Mouse (Mus musculus): Measurements from ENCODE around the gene Rdh1. TPM values are rescaled to one million over a fixed set of nuclear protein-coding genes. Genes with fewer than 3 reads are reported as not detected.
"Not testable (repeated sequence)": the region's sequence is repeated elsewhere in the genome, so short reads cannot be mapped to it uniquely, and the experiment has no call there.

Gene Rdh1
- polyA plus RNA-seq, 1 experiment from 2014 or later: 0.22 TPM

DNA sequence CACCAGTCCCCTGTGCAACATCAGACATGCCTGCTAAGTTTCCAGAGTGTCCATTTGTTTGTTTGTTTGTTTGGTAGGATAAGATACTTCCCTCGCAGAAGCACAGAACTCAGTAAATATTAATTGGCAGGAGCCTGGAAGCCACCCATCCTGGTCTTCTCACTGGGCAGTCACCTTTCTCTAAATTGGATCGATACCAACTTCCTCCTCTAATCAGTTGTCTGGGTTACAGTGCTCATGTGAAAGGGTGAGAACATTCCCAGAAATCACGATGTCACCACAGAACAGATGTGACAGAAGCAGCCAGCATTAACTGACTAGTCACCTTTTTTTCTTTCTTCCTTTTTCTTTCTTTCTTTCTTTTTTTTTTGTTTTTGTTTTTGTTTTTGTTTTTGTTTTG, 4.3 kb upstream of the Rdh1 start:
- Histone ChIP-seq H3K4me1 (replicated peaks; ENCODE audit: control insufficient read depth, insufficient read depth, low read length) (peaks cover 14% of the 10 kb centered on the region), H3K9me3 (ENCODE audit: control insufficient read depth, low read length) (no peaks in the 10 kb centered on the region), H3K36me3 (ENCODE audit: control insufficient read depth, insufficient read depth, low read length) (no peaks in the 10 kb centered on the region), H3K4me2 (no peak overlapping the region), H3K27ac (ENCODE audit: low read depth, low read length) (no peak overlapping the region), H3K27me3 (replicated peaks; ENCODE audit: control insufficient read depth, insufficient read depth, low read length) (no peaks in the 10 kb centered on the region), H3K4me3 (ENCODE audit: low read depth, low read length) (no peak overlapping the region), H3K9ac (ENCODE audit: low read depth, low read length) (no peak overlapping the region)
- WGBS: 41% methylated on average over 3 of the region's 3 CpGs
- DNase-seq (ENCODE audit: low spot score): no peak
- no peak for ATAC-seq (replicated peaks; ENCODE audit: low FRiP score)

DNA sequence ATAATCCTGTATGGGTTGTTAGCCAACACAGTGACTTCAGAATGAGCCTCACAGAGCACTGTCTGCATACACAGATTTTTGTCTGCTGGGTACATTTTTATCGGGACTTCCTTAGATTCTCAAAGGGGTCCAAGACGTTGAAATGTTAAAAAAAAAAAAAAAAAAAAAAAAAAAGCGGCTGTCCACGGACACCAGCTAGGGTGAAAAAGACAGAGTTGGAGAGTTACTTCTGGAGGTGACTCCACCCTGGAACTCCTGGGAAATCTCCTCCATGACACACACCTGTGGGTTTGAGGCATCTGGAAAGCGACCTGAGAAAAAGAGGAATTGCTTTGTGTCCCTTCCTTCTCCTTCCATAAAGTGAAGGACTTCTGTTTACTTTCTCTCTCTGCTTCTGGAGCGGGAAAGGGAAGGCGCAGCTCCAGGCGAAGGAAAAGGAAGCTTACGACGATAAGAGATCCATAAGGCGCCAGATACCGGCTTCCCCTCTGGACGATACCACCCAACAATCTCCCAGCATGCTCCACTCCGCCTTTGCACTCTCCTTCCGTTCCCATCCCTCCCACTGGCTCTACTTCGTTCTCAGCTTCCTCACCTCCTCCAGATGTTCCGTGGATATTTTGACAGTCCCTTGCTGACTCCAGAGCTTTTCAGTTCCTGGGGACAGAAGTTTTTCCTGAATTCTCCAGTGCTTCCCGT, 3.6 kb upstream of the Rdh1 start:
- Histone ChIP-seq H3K36me3 (ENCODE audit: control insufficient read depth, insufficient read depth, low read length) (no peaks in the 10 kb centered on the region), H3K4me3 (ENCODE audit: low read depth, low read length) (peak overlapping the region; percentile 16), H3K4me2 (peak overlapping the region; percentile 57), H3K9me3 (ENCODE audit: control insufficient read depth, low read length) (no peaks in the 10 kb centered on the region), H3K27ac (ENCODE audit: low read depth, low read length) (no peak overlapping the region), H3K27me3 (replicated peaks; ENCODE audit: control insufficient read depth, insufficient read depth, low read length) (no peaks in the 10 kb centered on the region), H3K9ac (ENCODE audit: low read depth, low read length) (no peak overlapping the region), H3K4me1 (replicated peaks; ENCODE audit: control insufficient read depth, insufficient read depth, low read length) (peaks cover 14% of the 10 kb centered on the region)
- 18% methylated on average over 18 of the region's 18 CpGs for WGBS
- no peak for DNase-seq (ENCODE audit: low spot score)
- ATAC-seq (replicated peaks; ENCODE audit: low FRiP score): peak; percentile 42; the same call in 1 of the 2 replicates

DNA sequence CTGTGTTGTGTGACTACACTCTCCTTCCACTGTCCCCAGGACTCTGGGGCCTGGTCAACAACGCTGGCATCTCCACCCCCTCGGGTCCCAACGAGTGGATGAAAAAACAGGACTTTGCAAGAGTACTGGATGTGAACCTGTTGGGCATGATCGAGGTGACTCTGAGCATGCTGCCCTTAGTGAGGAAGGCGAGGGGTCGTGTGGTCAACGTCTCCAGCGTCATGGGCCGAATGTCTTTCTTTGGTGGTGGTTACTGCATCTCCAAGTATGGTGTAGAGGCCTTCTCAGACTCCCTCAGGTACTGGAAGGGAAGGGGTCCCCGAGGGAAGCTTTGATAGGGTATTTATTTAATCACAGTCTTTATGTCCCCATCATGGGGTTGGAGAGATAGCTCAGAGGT, 3.4 kb downstream of the Rdh1 start:
- H3K27ac ChIP-seq (ENCODE audit: low read depth, low read length); H3K9me3 ChIP-seq (ENCODE audit: control insufficient read depth, low read length); ATAC-seq (replicated peaks; ENCODE audit: low FRiP score); H3K4me3 ChIP-seq (ENCODE audit: low read depth, low read length); H3K4me2 ChIP-seq; H3K4me1 ChIP-seq (replicated peaks; ENCODE audit: control insufficient read depth, insufficient read depth, low read length); DNase-seq (ENCODE audit: low spot score); H3K27me3 ChIP-seq (replicated peaks; ENCODE audit: control insufficient read depth, insufficient read depth, low read length); H3K36me3 ChIP-seq (ENCODE audit: control insufficient read depth, insufficient read depth, low read length); H3K9ac ChIP-seq (ENCODE audit: low read depth, low read length): not testable (repeated sequence)
- WGBS: 81% methylated on average over 10 of the region's 10 CpGs

DNA sequence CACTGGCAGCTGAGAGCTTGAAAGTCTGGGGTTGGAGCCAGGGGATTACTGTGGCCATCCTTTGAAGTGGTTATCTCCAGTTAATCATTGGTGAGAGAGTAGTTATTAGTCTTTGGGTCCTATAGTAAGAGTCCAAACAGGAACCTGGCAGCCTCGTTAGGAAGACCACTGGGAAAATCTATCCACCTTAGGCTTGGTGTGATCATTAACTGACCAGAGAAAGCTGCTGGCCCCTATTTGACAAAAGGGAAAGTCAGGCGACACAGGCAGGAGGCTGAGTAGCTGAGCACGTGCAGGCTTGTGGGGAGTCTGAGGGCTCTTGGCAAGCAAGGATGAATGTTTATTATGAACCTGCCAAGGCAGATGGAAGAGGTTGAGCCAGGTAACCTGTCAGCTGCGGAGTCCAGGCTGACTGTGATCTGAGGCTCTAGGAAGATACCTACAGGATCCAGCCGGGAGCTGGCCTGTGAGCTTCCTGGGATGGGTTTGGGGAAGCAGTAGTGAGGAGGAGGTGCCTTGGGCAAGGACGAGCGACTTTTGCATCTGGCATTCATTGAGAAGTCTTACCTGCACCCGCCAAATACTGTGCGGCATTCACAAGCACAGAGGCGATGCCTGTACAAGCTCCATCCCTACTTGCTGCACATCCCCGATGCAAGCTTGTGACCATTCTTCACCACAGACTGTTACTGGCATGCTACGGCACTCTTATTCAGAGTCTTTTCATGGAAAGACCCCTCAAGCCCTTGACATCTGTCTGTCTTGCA, 4.6 kb downstream of the Rdh1 start:
- DNase-seq (ENCODE audit: low spot score) (no peak), ATAC-seq (replicated peaks; ENCODE audit: low FRiP score) (peak; percentile 62)
- H3K36me3 ChIP-seq (ENCODE audit: control insufficient read depth, insufficient read depth, low read length): no peaks in the 10 kb centered on the region
- H3K27ac ChIP-seq (ENCODE audit: low read depth, low read length): peak overlapping the region; percentile 66
- no peak overlapping the region for H3K4me3 ChIP-seq (ENCODE audit: low read depth, low read length)
- H3K27me3 ChIP-seq (replicated peaks; ENCODE audit: control insufficient read depth, insufficient read depth, low read length): no peaks in the 10 kb centered on the region
- no peaks in the 10 kb centered on the region for H3K9me3 ChIP-seq (ENCODE audit: control insufficient read depth, low read length)
- WGBS: 57% methylated on average over 12 of the region's 12 CpGs
- no peak overlapping the region for H3K4me2 ChIP-seq
- H3K4me1 ChIP-seq (replicated peaks; ENCODE audit: control insufficient read depth, insufficient read depth, low read length): no peaks in the 10 kb centered on the region
- no peak overlapping the region for H3K9ac ChIP-seq (ENCODE audit: low read depth, low read length)

DNA sequence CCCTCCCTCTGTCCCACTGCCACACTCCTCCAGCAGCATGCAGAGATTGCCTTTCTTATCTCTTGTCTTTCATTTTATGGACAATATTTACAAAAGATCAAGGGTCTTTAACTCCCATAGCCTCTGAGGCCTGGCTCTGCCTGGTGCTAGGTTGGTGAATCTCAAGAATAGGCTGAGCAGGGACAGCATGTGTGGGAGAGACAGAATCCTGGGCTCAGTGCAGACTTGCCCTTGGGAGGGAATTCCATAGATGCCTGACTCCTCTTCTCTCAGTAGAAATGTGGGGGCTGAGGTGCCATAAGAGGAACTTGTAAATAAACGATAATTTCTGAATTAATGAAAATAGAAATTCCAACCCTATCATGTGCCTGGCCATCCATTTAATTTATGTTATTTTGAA, 7.0 kb downstream of the Rdh1 start:
- H3K9ac ChIP-seq (ENCODE audit: low read depth, low read length): no peak overlapping the region
- H3K9me3 ChIP-seq (ENCODE audit: control insufficient read depth, low read length): no peaks in the 10 kb centered on the region
- DNase-seq (ENCODE audit: low spot score) (no peak), ATAC-seq (replicated peaks; ENCODE audit: low FRiP score) (no peak)
- no peak overlapping the region for H3K4me3 ChIP-seq (ENCODE audit: low read depth, low read length)
- H3K27me3 ChIP-seq (replicated peaks; ENCODE audit: control insufficient read depth, insufficient read depth, low read length): no peaks in the 10 kb centered on the region
- 65% methylated on average over 1 of the region's 1 CpGs for WGBS
- no peak overlapping the region for H3K4me2 ChIP-seq
- H3K36me3 ChIP-seq (ENCODE audit: control insufficient read depth, insufficient read depth, low read length): no peaks in the 10 kb centered on the region
- no peak overlapping the region for H3K27ac ChIP-seq (ENCODE audit: low read depth, low read length)
- H3K4me1 ChIP-seq (replicated peaks; ENCODE audit: control insufficient read depth, insufficient read depth, low read length): no peaks in the 10 kb centered on the region

DNA sequence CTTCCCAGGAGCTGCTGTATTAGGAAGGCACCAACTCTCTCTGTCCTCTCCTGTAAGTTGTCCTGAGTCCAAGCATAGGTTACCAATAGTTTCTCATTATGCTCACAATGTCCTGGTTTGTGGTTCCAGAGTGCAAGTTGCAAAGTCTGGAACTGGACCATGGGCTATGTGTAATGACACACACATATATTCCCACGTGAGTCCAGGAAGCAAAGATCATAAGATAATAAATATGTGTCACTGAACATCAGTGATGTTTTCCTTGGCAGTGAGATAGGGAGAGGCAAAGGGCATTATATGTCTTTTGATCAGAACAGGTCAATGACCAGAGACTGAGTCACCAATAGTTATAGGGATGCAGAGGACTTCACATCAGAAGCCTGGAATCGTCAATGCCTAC, 16.5 kb downstream of the Rdh1 start, which contains the start of gene Rdh9:
Rdh9 (plus strand) TSS at position 376 of the 400 bp plus-strand sequence.
- ATAC-seq (replicated peaks; ENCODE audit: low FRiP score) (no peak), DNase-seq (ENCODE audit: low spot score) (no peak)
- H3K4me2 ChIP-seq: no peak within 1 kb of the TSS
- no peak within 1 kb of the TSS for H3K9ac ChIP-seq (ENCODE audit: low read depth, low read length)
- H3K36me3 ChIP-seq (ENCODE audit: control insufficient read depth, insufficient read depth, low read length): no peaks in the 10 kb centered on the region
- no peaks in the 10 kb centered on the region for H3K27me3 ChIP-seq (replicated peaks; ENCODE audit: control insufficient read depth, insufficient read depth, low read length)
- no peak within 1 kb of the TSS for H3K4me3 ChIP-seq (ENCODE audit: low read depth, low read length)
- H3K27ac ChIP-seq (ENCODE audit: low read depth, low read length): no peak within 1 kb of the TSS
- no peaks in the 10 kb centered on the region for H3K9me3 ChIP-seq (ENCODE audit: control insufficient read depth, low read length)
- 67% methylated on average over 2 of the region's 2 CpGs for WGBS
- H3K4me1 ChIP-seq (replicated peaks; ENCODE audit: control insufficient read depth, insufficient read depth, low read length): no peaks in the 10 kb centered on the region

DNA sequence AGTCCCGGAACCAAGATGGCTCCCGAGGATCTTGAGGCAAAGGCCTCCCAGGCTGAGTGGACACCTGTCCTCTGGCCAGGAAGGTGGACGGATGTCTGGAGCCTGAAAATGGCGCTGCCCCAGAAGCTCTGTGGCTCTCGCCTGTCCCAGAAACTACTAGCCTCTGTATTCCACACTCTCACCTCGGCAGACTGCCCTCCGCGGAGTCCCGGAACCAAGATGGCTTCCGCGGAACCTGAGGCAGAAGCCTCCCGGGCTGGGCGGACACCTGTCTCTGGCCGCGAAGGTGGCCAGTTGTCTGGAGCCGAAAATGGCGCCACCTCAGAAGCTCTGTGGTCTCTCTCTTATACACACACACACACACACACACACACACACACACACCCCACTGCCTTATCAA, 22.8 kb downstream of the Rdh1 start:
- not testable (repeated sequence) for DNase-seq (ENCODE audit: low spot score); H3K9me3 ChIP-seq (ENCODE audit: control insufficient read depth, low read length); H3K4me3 ChIP-seq (ENCODE audit: low read depth, low read length); H3K4me1 ChIP-seq (replicated peaks; ENCODE audit: control insufficient read depth, insufficient read depth, low read length); H3K36me3 ChIP-seq (ENCODE audit: control insufficient read depth, insufficient read depth, low read length); H3K4me2 ChIP-seq; H3K27ac ChIP-seq (ENCODE audit: low read depth, low read length); H3K9ac ChIP-seq (ENCODE audit: low read depth, low read length); ATAC-seq (replicated peaks; ENCODE audit: low FRiP score); H3K27me3 ChIP-seq (replicated peaks; ENCODE audit: control insufficient read depth, insufficient read depth, low read length)
- 91% methylated on average over 17 of the region's 17 CpGs for WGBS

DNA sequence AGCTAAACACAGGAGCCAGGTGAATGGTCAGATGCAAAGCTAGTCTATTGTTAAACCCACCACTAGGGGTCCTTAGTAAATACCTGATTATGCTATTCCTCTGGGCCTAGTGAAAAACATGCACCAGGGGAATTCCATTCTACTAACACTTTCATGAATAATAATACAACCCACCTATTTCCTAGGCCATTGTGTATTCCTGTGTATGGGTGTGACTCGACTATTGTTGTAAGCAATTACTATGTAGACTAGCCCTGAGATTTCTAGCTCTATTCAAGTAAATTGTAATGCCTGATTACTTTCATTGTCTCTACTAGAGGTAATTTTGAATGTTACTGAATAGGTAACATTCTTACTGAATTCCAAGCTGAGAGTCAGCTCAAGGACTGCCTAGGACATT, 25.9 kb downstream of the Rdh1 start:
- WGBS: 76% methylated on average over 1 of the region's 1 CpGs
- not testable (repeated sequence) for H3K36me3 ChIP-seq (ENCODE audit: control insufficient read depth, insufficient read depth, low read length); H3K27ac ChIP-seq (ENCODE audit: low read depth, low read length); ATAC-seq (replicated peaks; ENCODE audit: low FRiP score); H3K9ac ChIP-seq (ENCODE audit: low read depth, low read length); H3K4me3 ChIP-seq (ENCODE audit: low read depth, low read length); H3K4me1 ChIP-seq (replicated peaks; ENCODE audit: control insufficient read depth, insufficient read depth, low read length); H3K9me3 ChIP-seq (ENCODE audit: control insufficient read depth, low read length); H3K4me2 ChIP-seq; DNase-seq (ENCODE audit: low spot score); H3K27me3 ChIP-seq (replicated peaks; ENCODE audit: control insufficient read depth, insufficient read depth, low read length)

DNA sequence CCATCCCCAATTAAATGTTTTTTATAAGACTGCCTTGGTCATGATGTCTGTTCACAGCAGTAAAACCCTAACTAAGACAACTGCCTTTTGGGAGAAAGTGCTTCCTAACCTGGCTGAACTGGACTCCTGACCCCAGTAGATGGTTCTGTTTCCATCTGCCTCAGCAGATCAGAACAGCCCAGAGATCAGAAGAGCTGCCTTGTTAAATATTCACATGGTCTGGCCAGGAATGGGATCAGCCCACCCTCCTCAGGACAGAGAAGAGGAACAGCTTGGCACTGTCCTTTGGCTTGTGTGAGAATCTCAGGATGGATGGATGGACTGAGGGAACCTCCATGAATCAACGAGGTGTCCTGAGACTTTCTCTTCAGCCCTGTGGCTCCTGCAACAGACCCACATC, 39.8 kb downstream of the Rdh1 start:
- Histone ChIP-seq H3K9ac (ENCODE audit: low read depth, low read length) (no peak overlapping the region), H3K9me3 (ENCODE audit: control insufficient read depth, low read length) (no peaks in the 10 kb centered on the region), H3K36me3 (ENCODE audit: control insufficient read depth, insufficient read depth, low read length) (no peaks in the 10 kb centered on the region), H3K27ac (ENCODE audit: low read depth, low read length) (no peak overlapping the region), H3K4me2 (no peak overlapping the region), H3K4me1 (replicated peaks; ENCODE audit: control insufficient read depth, insufficient read depth, low read length) (no peaks in the 10 kb centered on the region), H3K27me3 (replicated peaks; ENCODE audit: control insufficient read depth, insufficient read depth, low read length) (no peaks in the 10 kb centered on the region), H3K4me3 (ENCODE audit: low read depth, low read length) (no peak overlapping the region)
- WGBS: 54% methylated on average over 1 of the region's 1 CpGs
- DNase-seq (ENCODE audit: low spot score) (no peak), ATAC-seq (replicated peaks; ENCODE audit: low FRiP score) (no peak)
